Mouse (Mus musculus) c-Kit-negative CD71-positive TER-119-positive erythroid progenitor cells, embryonic 14.5 days (primary cell): ENCODE data around the gene Cpne4.

ENCODE experiments used
- DNase-seq: peaks from one replicate; pipeline ENCODE4 v3.0.0-alpha.2; 2013; ENCODE audit warnings: low read depth, low spot score

Gene Cpne4

DNA sequence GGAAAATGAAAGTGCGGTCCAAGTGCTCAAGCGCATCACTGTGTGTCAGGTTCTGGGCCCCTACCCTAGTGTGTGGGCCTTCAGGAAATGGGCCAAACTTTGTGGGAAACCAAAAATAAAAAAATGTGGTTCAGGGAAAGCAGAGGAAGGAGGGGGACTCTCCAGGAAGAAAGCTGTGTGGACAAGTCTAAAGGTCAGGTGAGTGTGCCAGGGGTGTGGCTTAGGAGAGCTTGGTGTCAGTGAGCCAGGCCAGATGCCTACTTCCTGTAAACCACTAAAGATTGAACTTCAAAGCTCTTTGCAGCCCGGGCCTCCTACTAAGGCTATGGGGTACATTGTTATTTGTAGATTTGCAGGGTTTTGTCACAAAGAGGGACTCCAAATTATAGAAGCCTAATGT lies 327.1 kb downstream of the Cpne4 start:
- DNase-seq: no peak

- DNase-seq: no peak
Measured at GRCm38 (mm10) chr9:104877014-104877413, 329.9 kb downstream of the Cpne4 start.

DNA sequence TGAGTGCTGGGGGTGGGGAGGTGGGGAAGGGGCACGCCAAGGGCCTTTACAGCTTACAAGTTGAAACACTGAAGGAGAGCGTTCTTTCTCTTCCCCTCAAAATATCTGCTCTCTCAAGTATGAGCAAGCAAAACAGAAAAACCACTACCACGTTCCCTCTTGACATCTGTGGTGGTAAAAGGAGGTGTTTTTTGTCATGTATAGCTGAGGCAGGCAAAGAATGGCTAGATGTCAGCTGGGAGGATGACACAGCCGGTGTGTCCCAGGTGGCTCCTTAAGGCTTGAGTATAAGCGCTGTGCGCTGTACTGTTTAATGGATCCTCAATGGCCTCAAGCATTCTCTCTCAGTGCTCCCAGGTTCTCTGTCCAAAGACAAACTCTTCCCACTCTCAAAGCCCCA lies 331.5 kb downstream of the Cpne4 start:
- DNase-seq: no peak

- DNase-seq: no peak
Measured at GRCm38 (mm10) chr9:104890517-104890916, 343.4 kb downstream of the Cpne4 start.

DNA sequence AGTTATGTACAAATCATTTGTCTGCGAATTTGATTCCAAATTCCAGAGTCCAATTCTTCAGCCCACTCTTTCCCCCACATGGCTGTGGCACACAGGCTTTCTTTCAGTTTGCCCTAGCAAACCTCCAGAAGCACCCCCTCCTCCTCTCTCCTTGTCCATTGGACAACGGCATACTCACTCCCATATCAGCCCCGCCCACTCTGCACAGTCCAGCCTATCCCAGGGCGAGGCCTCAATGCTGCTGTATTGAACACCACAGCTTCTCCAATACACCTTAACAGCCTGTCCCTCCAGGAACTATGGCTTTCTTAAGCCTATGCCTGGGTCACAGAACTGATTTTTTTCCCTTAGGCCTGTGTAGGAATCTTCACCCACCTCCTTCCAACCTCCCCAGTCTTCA lies 348.3 kb downstream of the Cpne4 start:
- no peak for DNase-seq

DNA sequence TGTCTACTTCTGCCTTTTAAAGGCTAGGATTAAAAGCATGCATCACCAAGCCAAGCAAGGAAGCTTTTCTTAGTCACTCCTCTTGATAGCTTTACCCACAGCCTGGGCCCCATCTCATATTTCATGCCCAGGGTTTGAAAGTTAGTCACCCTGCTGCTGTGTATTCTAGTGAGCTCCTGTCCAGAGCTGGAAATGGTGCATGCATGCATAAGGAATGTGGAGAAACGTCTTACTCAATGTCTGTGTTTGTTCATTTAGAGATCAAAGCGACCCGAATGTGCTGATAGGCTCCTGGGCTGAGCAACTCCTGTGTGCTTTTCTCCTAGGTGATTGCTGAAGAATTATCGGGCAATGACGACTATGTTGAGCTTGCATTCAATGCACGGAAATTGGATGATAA lies 354.0 kb downstream of the Cpne4 start:
- no peak for DNase-seq

DNA sequence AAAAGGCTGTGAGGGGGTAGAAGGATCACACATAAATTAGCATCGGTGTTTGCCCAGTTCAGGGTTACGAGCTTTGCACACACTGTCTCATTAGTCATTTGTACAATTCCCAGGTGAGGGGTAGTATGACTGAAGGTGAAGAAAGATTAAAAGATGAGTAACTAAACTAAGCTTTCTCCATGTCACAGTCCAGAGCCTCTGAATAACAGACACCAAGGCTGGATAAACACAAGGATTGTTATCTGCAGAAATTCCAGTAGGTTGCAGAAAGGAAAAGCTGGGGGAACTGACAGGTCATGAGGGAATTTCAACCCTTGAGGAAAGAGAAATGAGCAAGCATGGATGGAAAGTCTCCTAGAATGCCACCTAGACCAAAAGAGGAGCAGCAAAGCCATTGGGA lies 354.7 kb downstream of the Cpne4 start:
- no peak for DNase-seq

GRCm38 (mm10) chr9:104912686-104913085 lies 365.6 kb downstream of the Cpne4 start:
- DNase-seq: no peak

DNA sequence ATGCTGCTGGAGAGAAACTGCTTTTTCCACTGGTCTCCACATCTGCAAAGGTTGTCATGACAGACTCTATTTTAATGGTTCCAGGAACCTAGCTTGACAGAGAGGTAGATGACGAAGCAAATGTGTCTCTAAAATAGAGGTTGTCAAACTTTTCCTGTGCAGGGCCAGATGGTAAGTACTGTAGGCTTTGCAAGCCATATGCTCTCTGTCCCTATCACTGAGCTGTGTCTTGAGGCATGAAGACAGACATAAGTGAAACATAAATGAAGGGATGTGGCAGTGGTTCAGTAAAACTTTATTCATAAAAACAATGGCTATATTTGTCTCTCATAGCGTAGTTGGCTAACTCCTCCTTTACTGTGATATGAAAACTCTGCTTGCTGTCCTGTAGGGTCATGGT lies 366.2 kb downstream of the Cpne4 start:
- no peak for DNase-seq

DNA sequence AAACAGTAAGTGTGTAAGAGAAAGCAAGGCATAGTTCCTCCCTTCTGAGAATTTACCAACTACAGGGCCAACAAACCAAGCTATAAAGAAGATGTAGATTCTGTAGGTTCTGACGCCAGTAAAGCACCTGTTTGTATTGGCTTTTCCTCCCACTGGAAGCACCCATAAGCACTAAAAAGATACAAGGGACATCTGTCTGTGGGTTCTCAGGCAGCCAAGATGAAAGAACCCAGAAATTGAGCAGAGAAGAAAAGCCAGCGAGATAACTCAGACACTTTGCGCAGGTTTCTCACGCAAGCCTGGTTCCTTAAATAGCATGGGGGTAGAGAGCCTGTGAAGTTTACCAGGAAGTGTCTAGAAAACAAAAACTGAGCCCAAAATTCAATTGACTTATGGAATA lies 374.1 kb downstream of the Cpne4 start:
- no peak for DNase-seq

GRCm38 (mm10) chr9:104922051-104922450 lies 375.0 kb downstream of the Cpne4 start:
- DNase-seq: no peak

DNA sequence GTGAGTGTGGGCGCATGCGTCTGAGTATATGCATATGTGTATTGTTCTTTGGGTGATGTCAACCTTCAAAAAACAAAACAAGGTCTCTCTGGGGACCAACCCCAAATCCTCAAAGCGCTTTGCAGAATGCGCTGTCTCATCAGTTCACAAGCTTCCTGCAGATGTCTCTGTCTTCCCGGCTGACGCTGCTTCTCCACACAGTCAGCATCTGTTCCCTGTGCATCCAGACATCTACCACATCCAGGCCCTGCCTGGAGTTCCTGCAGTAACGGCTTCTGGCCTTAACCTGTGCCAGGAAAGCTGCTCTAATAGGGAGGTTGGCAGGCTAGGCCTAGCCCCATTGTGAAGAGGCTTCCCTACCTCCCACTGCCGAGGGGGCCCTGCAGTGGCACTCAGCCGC lies 381.7 kb downstream of the Cpne4 start:
- DNase-seq: no peak

- no peak for DNase-seq
Measured at GRCm38 (mm10) chr9:104940389-104940788, 393.3 kb downstream of the Cpne4 start.

DNA sequence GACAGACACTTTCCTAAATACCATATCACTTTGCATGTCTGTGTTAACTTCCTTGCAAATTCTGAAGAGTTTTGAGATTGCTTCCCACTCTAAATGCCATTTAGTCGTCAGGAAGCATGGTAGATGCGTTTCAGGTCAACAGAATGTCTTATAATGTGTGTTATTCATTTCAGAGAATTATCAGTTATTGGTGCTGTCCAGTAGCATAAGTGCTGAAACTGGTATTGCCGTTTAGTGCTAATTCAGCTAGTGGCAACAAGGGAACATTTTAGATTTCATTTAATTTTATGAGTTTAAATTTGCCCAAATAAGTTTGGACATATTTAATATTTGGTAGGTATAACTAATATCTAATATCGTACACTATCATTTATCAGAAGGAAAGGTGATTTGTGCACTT lies 403.5 kb downstream of the Cpne4 start:
- no peak for DNase-seq

DNA sequence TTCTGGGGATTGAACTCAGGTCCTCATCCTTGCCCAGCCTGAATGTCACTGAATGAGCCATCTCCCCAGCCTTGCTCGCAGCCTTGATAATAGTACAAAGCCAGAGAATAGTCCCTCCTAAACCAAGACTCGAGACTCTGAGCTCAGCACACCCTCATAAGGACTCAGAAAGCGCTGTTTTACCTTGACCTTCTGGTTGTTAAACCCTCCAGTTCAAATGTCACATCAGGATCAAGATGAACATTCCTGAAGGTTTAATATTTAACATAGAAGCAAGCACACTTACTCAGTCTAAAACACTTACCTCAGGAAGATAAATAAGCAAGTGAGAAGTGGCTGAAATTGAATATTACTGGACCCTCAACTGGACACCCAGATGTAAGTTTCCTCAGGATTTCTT lies 405.1 kb downstream of the Cpne4 start:
- DNase-seq: no peak

DNA sequence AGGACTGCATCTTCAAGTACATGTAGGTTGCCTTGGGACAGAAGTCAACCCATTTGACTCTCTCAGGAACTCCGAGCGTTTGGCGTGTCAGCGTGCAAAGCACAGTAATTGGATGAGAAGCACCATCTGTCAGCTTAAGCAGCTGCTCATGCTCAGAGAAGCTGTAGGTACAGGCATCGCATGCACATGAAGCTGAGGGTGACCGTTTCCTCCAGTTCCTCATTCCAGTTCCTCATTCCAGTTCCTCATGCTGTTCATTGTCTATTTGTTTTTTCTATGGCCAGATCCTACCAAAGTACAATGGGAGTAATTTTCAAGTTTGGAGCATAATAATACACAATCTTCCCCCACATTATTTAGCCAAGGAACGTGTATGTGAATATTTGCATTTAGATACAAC lies 425.7 kb downstream of the Cpne4 start:
- no peak for DNase-seq

DNA sequence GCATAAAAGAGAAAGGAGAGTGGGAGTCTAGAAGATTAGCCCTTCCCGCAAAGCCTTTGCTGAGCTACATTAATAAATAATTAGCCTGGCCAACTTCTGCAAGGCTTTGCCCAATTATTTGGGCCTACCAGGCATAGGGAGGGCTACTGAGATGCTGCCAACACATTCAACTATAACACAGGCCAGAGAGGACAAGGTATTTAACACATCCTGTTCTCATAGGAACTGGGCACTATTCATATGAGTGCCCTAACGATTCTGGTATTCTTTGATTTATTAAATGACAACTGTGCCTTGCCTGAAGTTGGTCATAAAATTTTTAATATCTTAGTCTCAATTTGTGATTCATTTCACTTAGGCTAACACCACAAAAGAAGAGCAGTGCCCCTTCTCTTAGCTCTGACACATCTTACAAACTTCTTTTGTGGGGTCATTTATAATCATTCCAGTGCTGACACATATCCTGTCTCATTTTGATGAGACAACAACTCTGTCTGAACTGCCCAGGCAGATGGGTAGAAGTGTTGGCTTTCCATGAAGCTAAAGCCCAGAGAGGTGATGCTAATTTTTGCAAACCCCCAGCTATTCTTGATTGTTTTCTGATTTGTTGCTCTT lies 435.0 kb downstream of the Cpne4 start:
- no peak for DNase-seq

DNA sequence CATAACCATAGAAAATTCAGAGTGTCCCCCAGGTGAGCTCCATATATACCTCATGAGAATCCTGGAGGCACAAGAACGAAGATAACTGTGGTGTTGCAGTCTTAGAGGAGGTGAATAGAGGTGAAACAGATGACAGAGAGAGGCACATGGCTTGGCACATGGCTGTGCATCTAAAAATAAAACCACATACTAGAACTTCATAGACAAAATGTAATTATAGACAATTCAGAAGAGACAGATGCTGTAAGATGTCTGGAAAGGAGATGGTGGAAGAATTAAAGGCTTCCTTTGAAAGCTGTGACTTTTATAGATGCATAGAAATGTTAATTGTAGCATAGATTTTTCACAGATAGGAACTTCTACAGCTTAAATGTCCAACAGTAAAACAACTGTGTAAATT lies 451.1 kb downstream of the Cpne4 start:
- DNase-seq: no peak

DNA sequence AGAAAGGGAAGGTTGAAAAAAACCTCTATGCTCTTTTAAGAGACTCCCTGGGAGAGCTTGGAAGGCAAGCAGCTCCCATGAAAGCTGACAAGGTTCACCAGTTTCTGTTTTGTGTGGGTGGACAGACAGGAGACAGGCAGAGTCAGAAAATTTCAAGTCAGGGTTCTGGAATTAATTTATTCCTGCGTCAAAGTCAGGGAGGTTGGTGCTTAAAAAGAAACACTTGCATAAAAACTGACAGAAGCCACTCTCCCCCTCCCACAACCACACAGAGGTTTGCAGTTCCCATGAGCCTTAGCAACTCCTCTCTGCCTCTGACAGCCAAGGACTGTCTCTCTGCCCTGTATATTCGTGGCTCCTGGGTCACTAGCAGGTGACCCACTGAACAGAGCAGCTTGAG lies 463.6 kb downstream of the Cpne4 start:
- no peak for DNase-seq

GRCm38 (mm10) chr9:105018186-105018585 lies 471.1 kb downstream of the Cpne4 start:
- no peak for DNase-seq

- no peak for DNase-seq
Measured at GRCm38 (mm10) chr9:105028311-105028710, 481.2 kb downstream of the Cpne4 start.

- no peak for DNase-seq
Measured at GRCm38 (mm10) chr9:105032572-105032971, 485.5 kb downstream of the Cpne4 start.

DNA sequence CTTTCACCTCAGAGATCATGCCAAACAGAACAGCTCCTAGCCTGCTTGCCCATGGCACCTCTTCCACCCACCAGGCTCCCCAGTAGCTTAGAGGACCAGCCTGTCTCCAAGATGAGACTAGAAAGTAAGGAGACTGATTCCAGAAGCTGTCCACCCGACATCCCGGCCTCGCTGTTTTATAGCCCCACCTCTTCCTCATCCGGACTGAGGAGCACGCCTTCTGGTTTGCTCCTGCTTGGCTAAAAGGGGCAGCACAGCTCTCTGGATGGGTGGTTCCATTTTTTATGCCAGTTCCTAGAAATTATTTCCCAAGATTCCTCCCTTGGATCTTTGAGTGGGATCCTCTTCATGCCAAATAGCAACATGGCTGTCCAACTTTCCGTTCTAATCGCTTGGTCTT lies 486.6 kb downstream of the Cpne4 start:
- DNase-seq: no peak

- DNase-seq: no peak
Measured at GRCm38 (mm10) chr9:105037847-105038246, 490.8 kb downstream of the Cpne4 start.
